Mouse (Mus musculus) G1E (cell line): ENCODE data around the gene Gnb3. TPM values are rescaled to one million over a fixed set of nuclear protein-coding genes. Genes with fewer than 3 reads are reported as not detected.

Experiments used
- ATAC-seq: 2 replicates; pipeline ENCODE4 v1.8.0; 2016; ENCODE audit warnings: mild to moderate bottlenecking; ENCODE audit not compliant: insufficient number of reproducible peaks, poor library complexity, low FRiP score, severe bottlenecking; ENCODE audit errors: extremely low read depth
- DNase-seq: peaks from one replicate; pipeline ENCODE4 v3.0.0; 2012; ENCODE audit warnings: low spot score
- H3K27me3 ChIP-seq: 2 replicates; pipeline ENCODE4 v1.6.1; 2012; ENCODE audit warnings: mild to moderate bottlenecking, low read length, inconsistent platforms; ENCODE audit not compliant: insufficient read depth
- H3K36me3 ChIP-seq: replicated peaks from 2 replicates; pipeline ENCODE3; 2012; ENCODE audit warnings: mild to moderate bottlenecking, inconsistent platforms
- H3K4me1 ChIP-seq: 2 replicates; pipeline ENCODE4 v1.6.1; 2012; ENCODE audit warnings: low read depth, low read length, inconsistent platforms, mixed read lengths; ENCODE audit not compliant: insufficient read depth
- H3K4me3 ChIP-seq: 2 replicates; pipeline ENCODE4 v1.5.1; 2012; ENCODE audit warnings: low read depth, mild to moderate bottlenecking, inconsistent platforms, low read length, moderate library complexity, mixed read lengths
- H3K9me3 ChIP-seq: replicated peaks from 2 replicates; pipeline ENCODE4 v1.6.1; 2012; ENCODE audit warnings: inconsistent platforms
- CTCF ChIP-seq: IDR thresholded peaks from 2 replicates; pipeline ENCODE4 v1.5.1; 2012; ENCODE audit warnings: low read depth, low read length, inconsistent platforms, mixed read lengths
- GATA1 ChIP-seq: IDR thresholded peaks from 2 replicates; pipeline ENCODE4 v1.6.1; 2012; ENCODE audit warnings: borderline replicate concordance, low read length, inconsistent platforms, mixed read lengths
- GATA2 ChIP-seq: IDR thresholded peaks from 2 replicates; pipeline ENCODE4 v1.6.1; 2012; ENCODE audit warnings: low read depth, low read length, inconsistent platforms, borderline replicate concordance
- POLR2AphosphoS5 ChIP-seq: IDR thresholded peaks from 2 replicates; pipeline ENCODE4 v1.6.1; 2012; ENCODE audit warnings: low read depth, low read length, inconsistent platforms; ENCODE audit not compliant: insufficient replicate concordance
- TAL1 ChIP-seq: conservative IDR thresholded peaks from 2 replicates; pipeline ENCODE4 v1.6.1; 2012; ENCODE audit warnings: low read depth, low read length, inconsistent platforms, mixed read lengths
- polyA plus RNA-seq: library from polyadenylated mRNA; stranded (reverse); fragments of >175 nt; gene quantifications from 2 replicates; pipeline ENCODE4 v1.2.3, GENCODE M21; 2012
- total RNA-seq, 2 experiments: library from RNA; stranded (forward) in 1 of 2; stranded (reverse) in 1 of 2; fragments of 200-1000 nt in 1 of 2; fragments of >200 nt in 1 of 2; fragmentation: Nextera tagmentation in 1 of 2; gene quantifications; 2 replicates each; pipeline ENCODE4 v1.2.3; 2014 to 2017

The Gnb3 gene
- total and polyA plus RNA-seq, 3 experiments = 1.1 TPM; not detected in 2

DNA sequence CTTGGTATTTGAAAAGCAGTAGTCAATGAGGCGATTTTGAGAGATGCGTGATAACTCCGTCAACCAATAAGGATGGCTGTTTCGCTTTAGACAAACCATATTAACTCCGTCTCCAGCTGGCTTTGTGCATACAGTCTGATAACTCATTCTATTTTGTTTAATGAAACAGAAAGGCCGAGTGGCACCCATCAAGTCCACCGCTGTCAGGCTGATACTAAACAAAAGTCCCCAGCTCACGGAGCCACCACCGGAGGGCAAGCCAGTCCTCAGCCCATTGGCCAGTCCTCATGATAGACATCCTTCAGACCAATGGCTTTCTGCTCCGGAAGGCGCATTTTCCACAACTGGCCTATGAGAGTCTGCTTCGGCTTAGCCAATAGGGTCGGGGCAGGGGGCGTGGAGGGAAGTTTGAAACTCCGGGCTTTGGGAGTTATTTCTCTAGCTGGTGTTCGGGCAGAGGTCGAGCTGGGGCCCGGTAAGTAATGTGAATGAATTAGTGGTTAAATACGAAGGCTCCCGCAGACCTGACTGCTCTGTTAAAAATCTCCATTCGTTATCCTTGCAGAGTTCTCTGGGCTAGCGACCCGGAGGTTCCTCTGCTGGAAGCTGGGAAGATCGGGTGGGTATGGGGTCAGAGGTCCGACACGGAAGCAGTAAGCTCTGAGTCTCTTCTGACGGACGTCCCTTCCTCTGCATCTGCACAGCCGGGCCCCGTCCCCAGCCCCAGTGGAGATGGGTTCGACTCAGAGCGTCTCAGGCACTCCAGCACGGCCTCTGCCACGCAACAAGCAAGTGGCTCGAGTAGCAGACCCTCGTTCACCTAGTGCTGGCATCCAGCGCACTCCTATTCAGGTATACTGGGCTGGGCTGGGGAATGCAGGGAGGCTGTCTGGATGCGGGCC is 10.0 kb downstream of the Gnb3 start:
- ATAC-seq = peak; percentile 69
- no peaks in the 10 kb centered on the region for H3K27me3 ChIP-seq
- peak; percentile 100 for DNase-seq
- peaks cover 53% of the 10 kb centered on the region for H3K4me1 ChIP-seq
- no peaks in the 10 kb centered on the region for H3K9me3 ChIP-seq
- peak overlapping the region; percentile 91 for H3K4me3 ChIP-seq
- H3K36me3 ChIP-seq = peaks cover 73% of the 10 kb centered on the region
- TF ChIP-seq TAL1 (no peak), GATA2 (no peak), POLR2AphosphoS5 (no peak), GATA1 (no peak), CTCF (no peak)

DNA sequence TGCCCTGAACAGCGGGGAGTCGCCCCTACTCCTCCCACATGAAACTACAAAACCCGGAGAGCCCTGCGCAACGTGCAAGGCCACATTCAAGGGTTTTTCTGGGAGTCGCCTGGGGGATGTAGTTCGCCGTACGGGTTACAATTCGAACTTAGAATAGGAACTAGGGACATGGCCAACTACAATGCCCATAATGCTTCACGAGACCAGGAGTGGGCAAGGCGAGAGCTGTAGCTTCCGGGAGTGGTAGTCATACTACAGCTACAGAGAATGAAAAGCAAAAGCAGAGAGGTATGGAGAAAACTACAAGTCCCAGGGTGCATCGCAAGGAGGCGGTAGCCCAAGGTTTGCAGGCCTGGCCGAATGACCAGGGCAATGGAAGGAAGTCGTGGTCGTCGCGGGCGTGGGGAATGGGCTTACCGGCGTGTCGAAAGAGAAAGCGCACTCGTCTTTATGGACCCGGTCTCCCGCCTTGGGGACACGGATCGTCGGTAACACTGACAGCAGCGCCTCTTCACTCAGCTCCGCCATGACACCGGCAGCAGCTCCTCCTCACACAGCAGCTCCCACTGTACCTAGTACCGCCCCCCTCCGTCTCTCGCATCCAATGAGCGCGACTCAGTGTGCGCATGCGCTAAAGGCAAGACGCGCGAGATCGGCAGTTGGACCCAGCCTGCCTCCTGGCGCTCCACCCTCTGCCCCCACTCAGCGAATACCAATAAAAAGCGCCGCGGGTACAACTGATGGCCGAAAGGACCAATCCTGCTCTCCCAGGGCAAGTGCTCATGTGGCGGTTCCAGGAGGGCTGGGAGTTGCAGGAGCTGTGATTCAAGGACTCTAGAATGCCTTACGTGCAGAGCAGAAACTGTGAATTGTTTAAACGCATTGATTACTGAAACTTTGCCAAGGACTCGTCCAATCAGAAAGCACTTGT is 10.9 kb downstream of the Gnb3 start, which contains the start of the genes Usp5 and Cdca3:
Gene Usp5, minus strand, starts transcription at position 617 of the 931 bp plus-strand sequence.
Gene Cdca3, plus strand, starts transcription at position 680 of the 931 bp plus-strand sequence.
- TF ChIP-seq GATA1 (no peak), POLR2AphosphoS5 (no peak), CTCF (no peak), GATA2 (no peak), TAL1 (no peak)
- no peaks in the 10 kb centered on the region for H3K9me3 ChIP-seq
- peaks cover 73% of the 10 kb centered on the region for H3K36me3 ChIP-seq
- H3K4me3 ChIP-seq = peak within 1 kb of the TSS; percentile 91
- peaks cover 46% of the 10 kb centered on the region for H3K4me1 ChIP-seq
- no peaks in the 10 kb centered on the region for H3K27me3 ChIP-seq
- ATAC-seq (peak; percentile 73), DNase-seq (peak; percentile 96)

DNA sequence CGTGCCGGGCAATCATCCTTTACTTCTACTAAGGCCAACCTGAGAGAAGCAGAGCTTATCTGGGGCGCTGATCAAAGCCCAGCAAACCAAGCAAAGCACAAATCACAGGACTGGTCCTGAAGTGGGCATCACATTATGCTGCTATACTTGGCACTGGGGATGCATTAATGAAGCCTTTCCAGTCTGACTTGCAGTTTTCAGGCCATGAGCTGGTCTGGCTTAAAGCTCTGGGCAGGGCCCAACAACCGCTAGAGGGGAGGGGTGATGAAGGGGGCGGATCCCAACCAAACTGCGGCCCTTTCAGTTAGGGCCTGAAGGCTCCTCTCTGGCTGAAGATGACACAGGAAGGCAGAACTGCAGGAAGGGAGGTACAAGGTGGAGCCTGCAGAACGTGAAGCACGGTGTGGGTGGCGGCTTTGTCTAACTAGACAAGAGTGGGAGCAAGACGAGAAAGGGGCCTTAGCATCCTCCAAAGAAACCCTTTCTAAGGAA is 11.9 kb downstream of the Gnb3 start:
- peak; percentile 49 for DNase-seq
- H3K27me3 ChIP-seq = no peaks in the 10 kb centered on the region
- ATAC-seq = peak; percentile 10; the same call in 1 of the 2 replicates
- H3K4me3 ChIP-seq = peak overlapping the region; percentile 91
- peaks cover 73% of the 10 kb centered on the region for H3K36me3 ChIP-seq
- peaks cover 42% of the 10 kb centered on the region for H3K4me1 ChIP-seq
- H3K9me3 ChIP-seq = no peaks in the 10 kb centered on the region
- TF ChIP-seq TAL1 (no peak), GATA1 (no peak), CTCF (no peak), GATA2 (no peak), POLR2AphosphoS5 (no peak)

DNA sequence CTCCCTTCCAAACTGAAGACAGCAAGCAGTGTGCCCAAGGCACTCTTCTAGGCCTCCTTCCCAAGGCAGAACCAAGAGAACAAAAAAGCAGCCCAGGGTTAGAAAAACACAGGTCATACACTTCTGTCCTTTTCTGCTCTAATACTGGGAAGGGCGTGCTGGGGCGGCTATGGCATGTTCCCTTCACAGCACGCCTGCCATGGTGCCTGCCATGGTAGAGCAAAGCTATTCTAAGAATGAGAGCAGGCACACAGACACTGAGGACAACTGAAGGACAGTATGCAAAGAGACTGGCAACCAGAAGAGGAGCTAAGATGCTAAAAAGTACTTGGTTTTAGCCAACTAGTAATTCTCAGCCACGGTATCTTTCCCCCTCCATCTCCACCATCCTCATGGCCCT is 18.0 kb downstream of the Gnb3 start:
- DNase-seq (no peak), ATAC-seq (no peak)
- TF ChIP-seq GATA1 (no peak), GATA2 (no peak), POLR2AphosphoS5 (no peak), CTCF (no peak), TAL1 (no peak)
- Histone ChIP-seq H3K4me1 (peaks cover 6% of the 10 kb centered on the region; the same call in 1 of the 2 replicates), H3K4me3 (no peak overlapping the region), H3K27me3 (no peaks in the 10 kb centered on the region), H3K36me3 (peaks cover 100% of the 10 kb centered on the region), H3K9me3 (no peaks in the 10 kb centered on the region)

DNA sequence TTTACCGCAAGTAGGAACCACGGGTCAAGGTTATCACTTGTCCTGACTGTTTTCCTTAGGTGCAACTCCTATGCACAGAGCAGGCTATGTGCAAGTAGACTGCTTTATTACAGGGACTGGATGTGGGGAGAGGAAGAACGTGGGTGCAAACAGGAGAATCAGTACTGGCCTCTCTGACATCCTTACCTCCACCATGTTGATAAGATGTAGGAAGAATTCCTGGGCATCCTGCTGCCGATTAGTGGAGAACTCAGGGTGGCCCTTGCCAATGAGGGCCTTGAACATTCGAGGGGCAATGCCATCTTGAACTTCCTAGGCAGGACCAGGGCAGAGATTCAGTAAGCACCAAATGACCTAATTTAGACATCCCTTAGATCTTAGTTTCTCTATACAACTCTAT is 19.2 kb downstream of the Gnb3 start:
- H3K27me3 ChIP-seq = no peaks in the 10 kb centered on the region
- DNase-seq (no peak), ATAC-seq (no peak; the same call in 1 of the 2 replicates)
- H3K4me3 ChIP-seq = no peak overlapping the region
- peaks cover 100% of the 10 kb centered on the region for H3K36me3 ChIP-seq
- TF ChIP-seq GATA1 = no peak
- no peak for TF ChIP-seq POLR2AphosphoS5
- no peak for TF ChIP-seq CTCF
- no peak for TF ChIP-seq TAL1
- no peak for TF ChIP-seq GATA2
- peaks cover 1% of the 10 kb centered on the region; the same call in 1 of the 2 replicates for H3K4me1 ChIP-seq
- H3K9me3 ChIP-seq = no peaks in the 10 kb centered on the region
